Mouse (Mus musculus): Measurements from ENCODE around the gene Map10.

GRCm38 (mm10) chr8:125677484-125677883, 7.9 kb downstream of the Map10 start:
- TF ChIP-seq POLR2A (IDR thresholded peaks at IDR 0.05; ENCODE audit: extremely low read depth, insufficient read depth, low read length) (no peak), CTCF (IDR thresholded peaks at IDR 0.05; ENCODE audit: low read depth, low read length) (no peak)
